Mouse (Mus musculus) midbrain, embryonic 10.5 days (tissue): ENCODE measurements around the gene Pnlip. TPM values are rescaled to one million over a fixed set of nuclear protein-coding genes. Genes with fewer than 3 reads are reported as not detected.

Source experiments
- DNase-seq: peaks from one replicate; pipeline ENCODE4 v3.0.0-alpha.2; 2017; ENCODE audit warnings: low spot score
- H3K27ac ChIP-seq: fragments of 300-500 bp; sonication (generic); replicated peaks from 2 replicates; pipeline ENCODE4 v1.5.1; 2016; ENCODE audit warnings: mild to moderate bottlenecking
- H3K27me3 ChIP-seq: fragments of 300-500 bp; sonication (generic); 2 replicates; pipeline ENCODE4 v1.6.1; 2016; ENCODE audit warnings: low read depth, mild to moderate bottlenecking; ENCODE audit not compliant: poor library complexity, severe bottlenecking
- H3K36me3 ChIP-seq: fragments of 300-500 bp; sonication (generic); 2 replicates; pipeline ENCODE4 v1.6.1; 2016; ENCODE audit warnings: mild to moderate bottlenecking, moderate library complexity
- H3K4me1 ChIP-seq: fragments of 300-500 bp; sonication (generic); 2 replicates; pipeline ENCODE4 v1.6.1; 2016
- H3K4me3 ChIP-seq: fragments of 300-500 bp; sonication (generic); 2 replicates; pipeline ENCODE4 v1.5.1; 2016; ENCODE audit warnings: mild to moderate bottlenecking, moderate library complexity
- H3K9me3 ChIP-seq: fragments of 300-500 bp; sonication (generic); replicated peaks from 2 replicates; pipeline ENCODE4 v1.6.1; 2016; ENCODE audit warnings: mild to moderate bottlenecking
- WGBS: fragments of 180-500 bp; shearing (Covaris S2); methylation state at CpG from one replicate; pipeline ENCODE4 v1.1.7; 2016; 5-methylcytosine and 5-hydroxymethylcytosine counted together
- polyA plus RNA-seq: library from polyadenylated mRNA; unstranded; fragments of >200 nt; fragmentation: Nextera tagmentation; extraction: Ambion mirVana; gene quantifications from 2 replicates; pipeline ENCODE4 v1.2.1, GENCODE M21; 2016

The Pnlip gene
- not detected in 2 replicates for polyA plus RNA-seq

DNA sequence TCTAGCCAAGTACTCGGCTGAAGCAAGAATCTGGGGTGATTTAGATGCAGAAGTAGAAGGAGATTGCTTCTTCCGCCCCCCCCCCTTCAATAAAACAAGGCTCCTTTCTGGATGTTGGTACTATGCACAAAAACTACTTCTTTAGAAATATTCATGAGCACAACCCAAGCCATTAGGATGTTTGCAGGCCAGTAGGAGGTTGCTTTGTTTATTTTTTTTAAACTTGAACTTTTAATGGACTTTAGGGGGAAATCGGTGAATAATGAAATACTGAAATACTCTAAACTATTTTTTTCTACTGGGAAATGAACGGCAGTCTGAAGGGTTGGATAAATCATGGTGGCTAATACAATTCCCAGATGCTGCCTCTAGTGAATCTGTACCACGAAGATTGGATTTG lies at the start of gene Pnlip:
Gene Pnlip, plus strand, starts transcription at position 301 of the 400 bp plus-strand sequence.
- no peak for DNase-seq
- no peak within 1 kb of the TSS for H3K4me3 ChIP-seq
- no peaks in the 10 kb centered on the region for H3K4me1 ChIP-seq
- H3K9me3 ChIP-seq: no peaks in the 10 kb centered on the region
- H3K36me3 ChIP-seq: no peaks in the 10 kb centered on the region
- H3K27me3 ChIP-seq: no peaks in the 10 kb centered on the region
- WGBS: 89% methylated on average over 5 of the region's 5 CpGs
- no peak within 1 kb of the TSS for H3K27ac ChIP-seq

DNA sequence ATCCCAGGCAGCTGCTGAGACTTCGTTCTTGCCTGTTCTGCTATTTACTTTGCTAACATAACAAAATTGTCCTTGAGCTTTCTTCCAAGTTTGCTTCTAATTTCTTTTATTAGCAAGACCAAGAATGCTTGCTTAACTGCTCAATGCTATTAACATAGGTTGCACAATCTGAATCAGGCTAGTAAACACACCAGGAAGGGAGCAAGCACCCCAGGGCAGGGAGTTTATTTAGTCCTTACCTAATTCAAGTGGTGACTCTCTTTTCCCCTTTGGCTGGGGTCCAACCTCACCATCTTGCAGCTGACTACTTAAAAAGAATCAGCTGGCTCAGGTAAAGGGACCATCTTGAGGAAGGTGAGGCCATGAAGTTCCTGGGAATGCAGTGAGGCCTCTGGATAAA lies 42.6 kb upstream of the Pnlip start:
- Histone ChIP-seq H3K4me3 (no peak overlapping the region), H3K4me1 (no peaks in the 10 kb centered on the region), H3K27me3 (no peaks in the 10 kb centered on the region), H3K9me3 (no peaks in the 10 kb centered on the region), H3K36me3 (no peaks in the 10 kb centered on the region), H3K27ac (no peak overlapping the region)
- WGBS: 69% methylated on average over 1 of the region's 1 CpGs
- no peak for DNase-seq

DNA sequence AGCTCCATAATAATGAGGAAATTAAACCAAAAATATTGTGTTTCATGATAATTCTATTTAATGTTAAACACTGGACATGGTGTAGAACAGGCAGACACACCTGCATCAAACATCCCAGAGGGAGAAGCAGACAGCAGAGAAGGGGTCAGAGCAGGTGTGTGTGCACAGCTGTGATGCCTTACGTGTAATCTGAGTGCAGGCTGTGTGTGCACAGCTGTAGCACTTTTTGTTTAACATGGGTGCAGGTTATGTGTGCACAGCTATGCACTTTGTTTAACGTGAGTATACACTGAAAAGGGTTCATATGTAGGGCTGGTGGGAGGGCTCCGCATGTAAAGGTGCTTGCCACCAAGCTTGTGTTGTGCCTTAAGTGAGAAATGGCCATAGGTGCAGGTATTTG lies 39.6 kb upstream of the Pnlip start:
- no peaks in the 10 kb centered on the region for H3K27me3 ChIP-seq
- DNase-seq: no peak
- H3K4me3 ChIP-seq: no peak overlapping the region
- H3K9me3 ChIP-seq: no peaks in the 10 kb centered on the region
- no peaks in the 10 kb centered on the region for H3K4me1 ChIP-seq
- no peak overlapping the region for H3K27ac ChIP-seq
- WGBS: 88% methylated on average over 3 of the region's 3 CpGs
- H3K36me3 ChIP-seq: no peaks in the 10 kb centered on the region

DNA sequence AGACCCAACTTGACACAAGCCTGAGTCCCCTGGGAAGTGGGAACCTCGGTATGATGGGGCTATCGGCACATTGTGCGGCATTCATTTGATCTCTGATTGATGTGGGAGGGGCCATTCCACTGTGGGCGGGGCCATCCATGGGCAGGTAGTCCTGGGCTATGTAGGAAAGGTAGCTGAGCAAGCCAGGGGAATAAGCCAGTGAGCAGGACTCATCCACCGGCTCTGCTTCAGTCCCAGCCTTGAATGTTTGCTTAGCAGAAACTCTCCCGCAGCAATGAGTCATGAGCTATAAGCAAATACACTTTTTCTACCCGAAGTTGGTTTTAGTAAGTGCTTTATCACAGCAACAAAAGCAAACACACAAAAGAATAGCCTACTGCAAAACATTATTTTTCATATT lies 35.7 kb upstream of the Pnlip start:
- Histone ChIP-seq H3K36me3 (no peaks in the 10 kb centered on the region), H3K27me3 (no peaks in the 10 kb centered on the region), H3K4me3 (no peak overlapping the region), H3K9me3 (no peaks in the 10 kb centered on the region), H3K27ac (no peak overlapping the region), H3K4me1 (no peaks in the 10 kb centered on the region)
- WGBS: 82% methylated on average over 7 of the region's 7 CpGs
- DNase-seq: no peak

DNA sequence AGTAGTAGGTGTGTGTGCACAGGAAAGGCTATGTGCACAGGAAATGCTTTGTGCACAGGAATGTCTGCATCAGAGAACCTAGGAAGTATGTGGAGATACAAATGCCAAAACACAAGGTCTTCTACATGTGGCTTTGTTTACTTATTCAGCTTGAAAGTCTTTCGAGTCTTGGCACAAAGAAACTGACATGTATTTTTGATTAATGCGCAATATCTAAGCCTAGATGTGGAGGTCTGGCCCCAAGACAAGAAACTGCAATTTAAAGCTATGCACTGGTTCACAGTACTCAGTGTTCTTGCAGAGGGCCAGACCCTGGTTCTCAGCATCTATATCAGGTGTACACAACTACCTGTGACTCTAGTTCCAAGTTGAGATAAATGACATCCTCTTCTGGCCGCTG lies 31.6 kb upstream of the Pnlip start:
- Histone ChIP-seq H3K27ac (no peak overlapping the region), H3K4me3 (no peak overlapping the region), H3K27me3 (no peaks in the 10 kb centered on the region), H3K4me1 (no peaks in the 10 kb centered on the region), H3K36me3 (no peaks in the 10 kb centered on the region), H3K9me3 (no peaks in the 10 kb centered on the region)
- DNase-seq: no peak
- WGBS: 91% methylated on average over 3 of the region's 3 CpGs

DNA sequence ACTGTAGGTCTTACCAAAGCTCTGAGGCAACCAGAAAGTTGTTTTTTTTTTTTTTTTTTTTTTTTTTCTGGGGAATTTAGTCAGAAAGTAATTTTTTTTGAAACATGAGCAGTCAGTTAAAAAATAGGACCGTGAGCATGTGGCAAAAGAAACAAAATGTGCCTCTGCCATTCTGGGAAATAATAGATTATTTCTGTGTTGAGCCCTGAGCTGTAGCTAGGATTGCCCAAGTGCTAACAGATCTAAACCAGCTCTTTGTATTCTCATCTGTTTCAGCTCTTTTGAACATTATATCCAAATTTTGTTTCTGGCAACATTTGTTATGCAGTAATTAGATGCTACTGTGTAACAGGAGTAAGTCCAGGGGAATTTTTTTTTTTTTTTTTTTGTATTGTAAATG lies 30.7 kb upstream of the Pnlip start:
- H3K4me1 ChIP-seq: no peaks in the 10 kb centered on the region
- no peak for DNase-seq
- H3K27ac ChIP-seq: no peak overlapping the region
- WGBS: 88% methylated on average over 1 of the region's 1 CpGs
- no peaks in the 10 kb centered on the region for H3K9me3 ChIP-seq
- H3K36me3 ChIP-seq: no peaks in the 10 kb centered on the region
- no peaks in the 10 kb centered on the region for H3K27me3 ChIP-seq
- H3K4me3 ChIP-seq: no peak overlapping the region

DNA sequence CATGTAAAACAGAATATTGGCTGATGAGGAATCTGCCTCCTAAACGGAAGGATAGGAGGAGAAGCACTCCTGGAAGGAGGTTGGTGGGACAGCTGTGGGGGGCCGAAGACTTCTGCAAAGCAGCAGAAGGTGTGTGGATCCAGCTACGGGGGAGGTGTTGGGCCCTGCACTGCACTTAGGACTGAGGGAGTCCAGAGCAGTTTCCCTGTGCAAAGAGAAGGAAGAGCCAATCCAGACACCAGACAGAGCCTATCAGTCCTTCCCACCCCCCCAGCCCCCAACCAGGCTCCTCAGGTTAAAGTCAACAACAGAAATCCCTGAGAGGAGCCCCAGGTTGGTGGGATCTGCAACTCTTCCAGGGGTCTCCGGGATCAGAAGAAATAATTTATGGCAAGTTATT lies 27.5 kb upstream of the Pnlip start:
- Histone ChIP-seq H3K27ac (no peak overlapping the region), H3K4me3 (no peak overlapping the region), H3K4me1 (no peaks in the 10 kb centered on the region), H3K27me3 (no peaks in the 10 kb centered on the region), H3K9me3 (no peaks in the 10 kb centered on the region), H3K36me3 (no peaks in the 10 kb centered on the region)
- 79% methylated on average over 4 of the region's 4 CpGs for WGBS
- no peak for DNase-seq

DNA sequence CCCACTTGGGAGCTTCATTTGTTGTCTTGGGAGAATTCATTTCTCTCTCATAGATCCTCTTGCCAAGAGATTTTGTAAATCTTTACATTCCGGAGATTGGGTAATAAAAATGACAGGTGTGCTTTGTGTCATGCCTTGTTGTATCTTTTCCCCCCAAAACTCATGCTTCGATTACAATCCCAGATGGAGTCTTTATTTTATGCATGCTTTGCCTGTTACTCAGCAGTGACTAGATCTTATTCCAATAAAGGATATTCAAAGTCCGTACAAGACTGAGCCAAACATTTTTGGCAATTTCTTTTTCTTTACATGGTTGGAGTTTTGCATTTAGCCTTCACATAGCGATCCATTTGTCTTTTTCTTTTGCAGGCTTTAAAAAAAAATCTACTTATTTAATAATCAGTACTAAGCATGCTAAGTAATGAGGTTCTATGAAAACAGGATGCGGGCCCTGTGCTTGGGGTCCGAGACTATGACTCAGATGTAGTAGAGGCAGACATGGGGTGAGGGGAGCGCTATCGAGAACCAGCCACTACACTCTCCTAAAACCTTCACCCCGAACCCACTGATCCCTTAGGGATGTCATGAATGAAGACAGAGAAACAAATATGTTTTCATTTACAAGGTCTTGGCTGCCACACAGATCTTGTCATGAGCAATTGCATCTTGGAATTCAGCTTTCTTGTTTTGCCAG lies 26.9 kb upstream of the Pnlip start:
- Histone ChIP-seq H3K4me1 (no peaks in the 10 kb centered on the region), H3K4me3 (no peak overlapping the region), H3K9me3 (no peaks in the 10 kb centered on the region), H3K36me3 (no peaks in the 10 kb centered on the region), H3K27me3 (no peaks in the 10 kb centered on the region), H3K27ac (no peak overlapping the region)
- WGBS: 94% methylated on average over 9 of the region's 9 CpGs
- no peak for DNase-seq

DNA sequence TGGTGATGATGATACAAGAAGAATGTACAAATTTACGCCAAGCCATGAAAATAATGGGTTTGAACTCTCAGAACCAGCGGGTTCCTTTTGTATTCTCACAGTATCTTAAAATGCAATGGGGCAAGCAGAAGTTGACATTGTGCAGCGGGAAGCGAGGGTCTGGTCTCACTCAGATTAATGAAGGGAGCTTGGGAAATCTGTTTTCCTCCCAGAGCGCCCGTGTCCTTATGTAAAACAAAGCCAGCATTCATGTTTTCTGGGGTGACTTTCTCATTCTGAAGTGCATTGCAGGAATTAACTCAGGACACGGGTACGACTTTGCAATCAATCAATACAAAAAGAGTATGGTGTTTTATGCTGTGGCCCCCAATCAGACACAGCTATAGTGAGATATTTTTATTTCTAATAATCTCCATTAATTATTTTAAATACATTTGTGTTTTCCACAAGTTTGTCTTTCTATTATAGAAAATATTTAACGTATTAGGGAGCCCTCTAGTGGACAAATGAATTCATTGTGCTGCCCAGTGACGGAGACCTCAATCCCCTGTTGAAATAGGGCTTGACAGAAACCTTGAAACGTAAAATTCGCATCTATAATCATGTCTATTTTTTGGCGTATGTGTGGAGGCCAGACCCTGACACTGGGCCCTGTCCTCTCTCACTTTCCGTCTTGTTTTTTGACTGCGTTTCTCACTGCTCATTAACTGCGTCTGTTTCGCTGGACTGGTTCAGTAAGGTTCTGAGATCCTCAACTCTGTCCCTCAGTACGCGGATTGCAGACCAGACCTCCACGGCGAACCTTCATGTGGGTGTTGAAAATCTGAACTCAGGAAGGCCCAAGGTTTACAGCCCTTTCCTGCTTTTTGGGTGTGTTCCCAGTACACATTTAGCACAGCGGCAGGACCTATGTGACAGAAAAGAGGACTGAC lies 24.6 kb upstream of the Pnlip start:
- no peaks in the 10 kb centered on the region for H3K4me1 ChIP-seq

DNA sequence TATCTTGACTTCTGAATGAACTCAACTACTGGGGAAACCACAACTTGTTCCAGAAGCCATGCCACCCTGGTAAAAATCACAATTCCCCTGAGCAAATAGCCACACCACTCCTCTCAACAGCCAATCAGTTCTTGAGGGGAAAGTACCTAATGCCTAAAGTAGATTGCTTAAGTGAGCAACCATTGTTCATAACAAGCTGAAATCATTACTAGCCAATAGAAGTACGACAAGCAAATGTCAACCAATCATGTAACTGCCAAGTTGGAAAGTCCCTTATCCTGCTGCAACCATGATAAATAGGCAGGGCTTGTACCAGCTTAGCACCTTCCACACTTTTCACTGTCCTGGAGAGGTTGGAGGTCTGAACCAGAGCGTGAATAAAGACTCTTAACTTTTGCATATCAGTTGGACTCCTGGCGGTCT lies 22.9 kb upstream of the Pnlip start:
- WGBS: 89% methylated on average over 3 of the region's 3 CpGs
- no peaks in the 10 kb centered on the region for H3K4me1 ChIP-seq
- no peak for DNase-seq
- no peak overlapping the region for H3K27ac ChIP-seq
- H3K9me3 ChIP-seq: no peaks in the 10 kb centered on the region
- H3K36me3 ChIP-seq: no peaks in the 10 kb centered on the region
- no peak overlapping the region for H3K4me3 ChIP-seq
- no peaks in the 10 kb centered on the region for H3K27me3 ChIP-seq

More for the DNA sequence above, 24.6 kb upstream of the Pnlip start:
- no peaks in the 10 kb centered on the region for H3K9me3 ChIP-seq
- H3K4me3 ChIP-seq: no peak overlapping the region
- H3K27me3 ChIP-seq: no peaks in the 10 kb centered on the region
- H3K27ac ChIP-seq: no peak overlapping the region
- H3K36me3 ChIP-seq: no peaks in the 10 kb centered on the region
- 58% methylated on average over 22 of the region's 22 CpGs for WGBS
- DNase-seq: peak; percentile 15

DNA sequence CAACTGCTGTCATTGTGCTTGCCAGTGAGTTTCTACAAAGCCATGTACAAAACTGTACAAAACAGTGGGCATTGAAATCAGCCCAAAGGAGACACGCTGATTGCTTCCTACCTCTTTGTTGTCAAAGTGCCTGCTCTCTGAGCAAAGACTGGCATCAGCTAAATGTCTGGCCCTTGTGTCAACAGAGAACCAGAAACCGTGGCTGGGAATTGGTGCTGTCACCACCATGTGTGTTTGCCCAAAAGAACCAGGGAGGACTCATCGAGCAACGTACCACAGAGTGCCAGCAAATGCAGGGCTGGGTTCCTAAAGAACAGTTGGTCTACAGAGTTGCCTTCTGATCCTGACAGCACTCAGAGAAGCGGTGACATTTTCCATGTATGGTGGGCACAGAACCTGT lies 2.3 kb upstream of the Pnlip start:
- DNase-seq: no peak
- WGBS: 88% methylated on average over 5 of the region's 5 CpGs
- Histone ChIP-seq H3K9me3 (no peaks in the 10 kb centered on the region), H3K36me3 (no peaks in the 10 kb centered on the region), H3K4me1 (no peaks in the 10 kb centered on the region), H3K4me3 (no peak overlapping the region), H3K27me3 (no peaks in the 10 kb centered on the region), H3K27ac (no peak overlapping the region)

DNA sequence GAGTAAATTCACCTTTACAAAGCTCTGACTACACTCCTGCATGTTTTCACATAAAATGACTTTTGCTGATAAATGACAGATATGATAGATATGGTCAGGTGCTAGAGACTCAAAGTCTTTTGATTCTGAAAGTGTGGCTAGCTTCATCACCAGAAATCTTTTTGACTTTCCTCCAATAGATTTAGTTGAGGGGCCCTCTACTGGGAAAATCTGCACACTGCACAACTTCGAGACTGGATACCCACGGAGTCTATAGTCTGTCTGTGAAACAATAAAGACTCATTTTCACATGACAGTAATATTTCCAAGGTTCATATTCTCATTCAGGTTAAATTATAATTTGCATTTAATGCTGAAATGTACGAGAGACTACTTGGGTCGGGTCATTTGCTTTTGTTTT lies 9.8 kb downstream of the Pnlip start:
- Histone ChIP-seq H3K4me1 (no peaks in the 10 kb centered on the region), H3K27ac (no peak overlapping the region), H3K36me3 (no peaks in the 10 kb centered on the region), H3K27me3 (no peaks in the 10 kb centered on the region), H3K9me3 (no peaks in the 10 kb centered on the region), H3K4me3 (no peak overlapping the region)
- 65% methylated on average over 4 of the region's 4 CpGs for WGBS
- no peak for DNase-seq

DNA sequence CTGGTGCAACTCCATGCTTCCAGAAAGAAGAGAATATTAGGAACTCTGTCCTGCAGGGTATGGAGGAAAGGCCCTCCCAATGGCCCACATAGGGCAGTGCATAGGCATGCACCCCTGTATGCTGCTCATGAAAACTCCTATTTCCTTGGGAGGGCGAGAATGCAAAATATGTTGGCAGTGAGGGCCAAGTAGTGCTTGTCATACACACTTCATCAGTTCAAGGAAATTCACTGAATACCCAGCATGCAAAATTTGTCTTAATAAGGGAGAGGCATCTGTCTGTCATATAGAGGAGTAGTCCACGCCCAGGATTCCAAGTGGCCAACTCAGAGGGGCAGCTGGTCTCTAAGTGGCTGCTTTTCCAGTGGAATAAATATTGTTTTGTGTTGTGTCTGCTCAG lies 11.0 kb downstream of the Pnlip start:
- no peak overlapping the region for H3K4me3 ChIP-seq
- H3K9me3 ChIP-seq: no peaks in the 10 kb centered on the region
- WGBS: 83% methylated on average over 2 of the region's 2 CpGs
- DNase-seq: no peak
- no peaks in the 10 kb centered on the region for H3K4me1 ChIP-seq
- no peaks in the 10 kb centered on the region for H3K36me3 ChIP-seq
- no peak overlapping the region for H3K27ac ChIP-seq
- H3K27me3 ChIP-seq: no peaks in the 10 kb centered on the region
